Mouse (Mus musculus): ENCODE measurements around the gene Cacng4. TPM values are rescaled to one million over a fixed set of nuclear protein-coding genes. Genes with fewer than 3 reads are reported as not detected.

Gene Cacng4
- polyA plus RNA-seq, 1 experiment from 2014 or later, result 1.3 TPM

DNA sequence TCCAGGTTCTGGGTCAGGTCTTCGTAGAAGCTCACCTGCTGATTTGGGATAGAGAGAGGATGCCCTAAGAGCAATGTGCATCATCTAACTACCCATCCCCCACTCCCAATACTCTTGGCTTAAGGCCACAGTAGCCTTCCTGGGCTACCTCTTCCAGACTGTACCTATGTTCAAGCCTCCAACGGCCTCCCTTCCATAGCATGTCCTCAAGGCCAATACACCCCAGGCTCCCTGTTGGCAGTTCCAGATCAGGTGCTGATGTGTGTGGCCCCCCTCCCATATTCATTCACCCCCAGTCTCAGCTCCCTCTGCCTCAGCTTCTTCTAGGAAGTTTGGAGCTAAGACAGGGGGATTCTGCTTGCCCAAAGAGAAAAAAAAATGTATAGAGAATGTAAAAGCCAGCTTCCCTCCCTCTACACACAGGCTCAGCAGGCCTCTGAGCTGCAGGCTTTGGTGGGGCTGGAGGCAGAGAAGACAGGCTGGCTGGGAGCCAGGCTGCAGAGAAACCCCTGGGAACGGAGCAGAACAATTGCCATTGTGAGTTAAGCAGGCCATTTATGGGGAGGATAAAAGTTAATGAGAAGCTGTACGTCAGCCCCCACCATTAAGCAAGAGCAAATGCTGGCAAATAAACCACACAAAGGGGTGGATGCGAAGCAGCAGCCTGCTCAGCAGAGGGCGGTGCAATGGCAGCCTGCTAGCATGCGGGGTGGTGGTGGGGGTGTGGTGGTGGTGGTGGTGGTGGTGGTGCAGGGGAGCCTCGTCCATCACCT lies 31.5 kb downstream of the Cacng4 start:
- H3K27me3 ChIP-seq (ENCODE audit: insufficient read depth, low read length), result no peaks in the 10 kb centered on the region
- H3K9ac ChIP-seq (ENCODE audit: low read depth, low read length), result no peak overlapping the region
- H3K4me3 ChIP-seq (replicated peaks; ENCODE audit: low read depth, low read length), result no peak overlapping the region
- peak; percentile 47; the same call in 1 of the 2 replicates for TF ChIP-seq CTCF (IDR thresholded peaks at IDR 0.05; ENCODE audit: low read depth)
- DNase-seq (ENCODE audit: low spot score) (peak; percentile 37), ATAC-seq (replicated peaks; ENCODE audit: low FRiP score, low read depth) (0 out of 2 replicates have a peak, but pooled peaks have one; percentile 4)
- H3K9me3 ChIP-seq (replicated peaks; ENCODE audit: low read length), result no peaks in the 10 kb centered on the region
- 26% methylated on average over 8 of the region's 8 CpGs for WGBS
- no peak overlapping the region for H3K4me2 ChIP-seq (ENCODE audit: low read length)
- H3K36me3 ChIP-seq (ENCODE audit: insufficient read depth, low read length), result no peaks in the 10 kb centered on the region
- H3K27ac ChIP-seq, result no peak overlapping the region
- H3K4me1 ChIP-seq (replicated peaks; ENCODE audit: insufficient read depth, low read length), result no peaks in the 10 kb centered on the region

DNA sequence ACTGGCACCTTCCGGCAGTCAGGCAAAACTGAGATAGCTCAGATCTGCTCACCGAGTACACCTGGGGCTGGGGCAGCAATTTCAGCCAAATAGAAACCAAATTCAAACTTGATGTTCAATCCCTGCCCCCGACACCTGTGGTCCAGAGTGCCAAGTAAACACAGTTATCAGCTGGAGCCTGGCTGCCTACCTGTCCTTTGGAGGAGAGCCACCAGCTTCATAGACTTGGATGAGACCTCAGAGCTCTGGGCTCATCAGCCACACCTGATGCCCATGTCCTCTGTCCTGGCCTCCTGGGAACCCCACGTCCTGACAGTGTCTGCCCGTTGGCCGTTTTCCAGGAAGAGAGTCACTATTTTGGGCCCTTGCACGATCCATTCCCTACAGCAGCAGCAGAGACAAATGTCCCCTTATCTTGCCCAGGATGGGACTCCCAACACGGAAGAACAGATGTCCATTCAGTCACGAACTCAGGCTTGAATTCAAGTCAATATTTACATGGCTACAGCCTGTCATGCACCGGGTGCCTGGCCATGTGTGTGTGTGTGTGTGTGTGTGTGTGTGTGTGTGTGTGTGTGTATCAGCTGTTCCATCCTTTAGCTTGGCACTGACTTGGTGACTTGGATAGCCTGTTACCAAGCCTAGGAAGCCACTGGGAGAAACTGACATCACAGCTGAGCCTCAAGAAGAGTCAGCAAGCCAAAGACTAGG lies 32.4 kb downstream of the Cacng4 start:
- WGBS, result 74% methylated on average over 10 of the region's 10 CpGs
- Histone ChIP-seq H3K4me2 (ENCODE audit: low read length) (no peak overlapping the region), H3K36me3 (ENCODE audit: insufficient read depth, low read length) (no peaks in the 10 kb centered on the region), H3K4me3 (replicated peaks; ENCODE audit: low read depth, low read length) (no peak overlapping the region), H3K27ac (no peak overlapping the region), H3K27me3 (ENCODE audit: insufficient read depth, low read length) (no peaks in the 10 kb centered on the region), H3K4me1 (replicated peaks; ENCODE audit: insufficient read depth, low read length) (no peaks in the 10 kb centered on the region), H3K9me3 (replicated peaks; ENCODE audit: low read length) (no peaks in the 10 kb centered on the region), H3K9ac (ENCODE audit: low read depth, low read length) (no peak overlapping the region)
- ATAC-seq (replicated peaks; ENCODE audit: low FRiP score, low read depth), result no peak
- no peak for TF ChIP-seq CTCF (IDR thresholded peaks at IDR 0.05; ENCODE audit: low read depth)
- no peak for DNase-seq (ENCODE audit: low spot score)

DNA sequence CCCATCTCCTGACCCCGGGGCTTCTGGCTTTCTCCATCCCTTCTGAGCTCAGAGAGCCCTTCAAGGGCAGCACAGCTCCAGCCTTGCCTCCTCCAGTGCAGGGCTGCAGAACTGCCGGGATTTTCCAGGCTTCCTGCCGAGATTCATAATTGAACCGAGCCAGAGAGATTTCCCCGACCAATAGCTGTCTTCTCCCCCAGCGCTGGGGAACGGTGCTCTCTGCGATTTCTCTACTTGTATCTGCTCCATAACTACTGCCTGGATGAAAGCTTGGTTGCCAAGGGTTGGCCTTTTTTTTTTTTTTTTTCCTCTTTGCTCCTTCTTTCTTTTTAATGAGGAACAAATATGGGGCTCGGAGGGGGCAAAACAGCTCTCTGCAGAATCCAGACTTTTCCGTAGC lies 34.4 kb downstream of the Cacng4 start:
- no peaks in the 10 kb centered on the region for H3K4me1 ChIP-seq (replicated peaks; ENCODE audit: insufficient read depth, low read length)
- H3K9ac ChIP-seq (ENCODE audit: low read depth, low read length), result no peak overlapping the region
- H3K4me3 ChIP-seq (replicated peaks; ENCODE audit: low read depth, low read length), result no peak overlapping the region
- no peak for ATAC-seq (replicated peaks; ENCODE audit: low FRiP score, low read depth)
- no peak for TF ChIP-seq CTCF (IDR thresholded peaks at IDR 0.05; ENCODE audit: low read depth)
- no peaks in the 10 kb centered on the region for H3K27me3 ChIP-seq (ENCODE audit: insufficient read depth, low read length)
- no peak overlapping the region for H3K27ac ChIP-seq
- WGBS, result 76% methylated on average over 10 of the region's 10 CpGs
- no peaks in the 10 kb centered on the region for H3K36me3 ChIP-seq (ENCODE audit: insufficient read depth, low read length)
- no peak overlapping the region for H3K4me2 ChIP-seq (ENCODE audit: low read length)
- H3K9me3 ChIP-seq (replicated peaks; ENCODE audit: low read length), result no peaks in the 10 kb centered on the region
- DNase-seq (ENCODE audit: low spot score), result no peak

DNA sequence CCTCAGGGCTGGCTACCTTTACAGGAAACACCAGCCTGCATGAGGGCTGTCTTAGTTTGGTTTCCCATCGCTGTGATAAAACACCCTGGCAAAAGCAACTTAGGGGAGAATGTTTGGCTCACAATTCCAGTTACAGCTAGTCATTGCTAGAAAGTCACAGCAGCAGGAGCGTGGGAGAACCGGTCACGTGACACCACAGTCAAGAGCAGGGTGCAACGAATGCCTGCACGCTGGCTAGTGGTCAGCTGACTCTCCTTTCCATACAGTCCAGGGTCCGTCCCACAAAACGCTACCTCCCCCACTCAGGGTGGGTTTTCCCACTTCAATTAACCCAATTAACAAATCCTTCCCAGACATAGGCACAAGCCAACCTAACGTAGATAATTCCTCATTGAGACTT lies 34.8 kb downstream of the Cacng4 start:
- Histone ChIP-seq H3K4me3 (replicated peaks; ENCODE audit: low read depth, low read length) (no peak overlapping the region), H3K27me3 (ENCODE audit: insufficient read depth, low read length) (no peaks in the 10 kb centered on the region), H3K9me3 (replicated peaks; ENCODE audit: low read length) (no peaks in the 10 kb centered on the region), H3K9ac (ENCODE audit: low read depth, low read length) (no peak overlapping the region), H3K4me2 (ENCODE audit: low read length) (no peak overlapping the region), H3K4me1 (replicated peaks; ENCODE audit: insufficient read depth, low read length) (no peaks in the 10 kb centered on the region), H3K36me3 (ENCODE audit: insufficient read depth, low read length) (no peaks in the 10 kb centered on the region), H3K27ac (no peak overlapping the region)
- 72% methylated on average over 9 of the region's 9 CpGs for WGBS
- ATAC-seq (replicated peaks; ENCODE audit: low FRiP score, low read depth), result no peak
- DNase-seq (ENCODE audit: low spot score), result no peak
- no peak for TF ChIP-seq CTCF (IDR thresholded peaks at IDR 0.05; ENCODE audit: low read depth)

DNA sequence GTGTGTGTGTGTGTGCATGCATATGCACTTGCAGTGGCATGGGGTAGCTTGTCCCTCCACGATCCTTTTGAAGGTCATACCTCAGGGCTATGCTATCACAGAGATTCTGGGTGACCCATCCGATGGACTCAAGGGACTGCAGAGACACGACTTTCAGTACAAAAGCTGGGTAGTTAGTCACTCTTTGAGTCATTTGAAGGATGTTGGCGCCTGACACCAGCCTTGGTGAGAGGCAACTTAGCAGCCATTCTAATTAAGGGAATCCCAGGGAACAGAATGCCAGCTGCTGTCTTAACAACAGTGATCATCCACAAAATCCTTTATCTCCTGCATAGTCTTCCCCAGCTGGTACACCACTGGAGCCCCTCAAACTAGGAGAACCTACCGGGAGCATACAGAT lies 45.2 kb downstream of the Cacng4 start:
- WGBS, result 85% methylated on average over 5 of the region's 5 CpGs
- Histone ChIP-seq H3K4me2 (ENCODE audit: low read length) (no peak overlapping the region), H3K27ac (no peak overlapping the region), H3K9ac (ENCODE audit: low read depth, low read length) (no peak overlapping the region), H3K4me1 (replicated peaks; ENCODE audit: insufficient read depth, low read length) (no peaks in the 10 kb centered on the region), H3K27me3 (ENCODE audit: insufficient read depth, low read length) (no peaks in the 10 kb centered on the region), H3K9me3 (replicated peaks; ENCODE audit: low read length) (no peaks in the 10 kb centered on the region), H3K36me3 (ENCODE audit: insufficient read depth, low read length) (no peaks in the 10 kb centered on the region), H3K4me3 (replicated peaks; ENCODE audit: low read depth, low read length) (no peak overlapping the region)
- ATAC-seq (replicated peaks; ENCODE audit: low FRiP score, low read depth) (no peak), DNase-seq (ENCODE audit: low spot score) (no peak)
- TF ChIP-seq CTCF (IDR thresholded peaks at IDR 0.05; ENCODE audit: low read depth), result no peak

DNA sequence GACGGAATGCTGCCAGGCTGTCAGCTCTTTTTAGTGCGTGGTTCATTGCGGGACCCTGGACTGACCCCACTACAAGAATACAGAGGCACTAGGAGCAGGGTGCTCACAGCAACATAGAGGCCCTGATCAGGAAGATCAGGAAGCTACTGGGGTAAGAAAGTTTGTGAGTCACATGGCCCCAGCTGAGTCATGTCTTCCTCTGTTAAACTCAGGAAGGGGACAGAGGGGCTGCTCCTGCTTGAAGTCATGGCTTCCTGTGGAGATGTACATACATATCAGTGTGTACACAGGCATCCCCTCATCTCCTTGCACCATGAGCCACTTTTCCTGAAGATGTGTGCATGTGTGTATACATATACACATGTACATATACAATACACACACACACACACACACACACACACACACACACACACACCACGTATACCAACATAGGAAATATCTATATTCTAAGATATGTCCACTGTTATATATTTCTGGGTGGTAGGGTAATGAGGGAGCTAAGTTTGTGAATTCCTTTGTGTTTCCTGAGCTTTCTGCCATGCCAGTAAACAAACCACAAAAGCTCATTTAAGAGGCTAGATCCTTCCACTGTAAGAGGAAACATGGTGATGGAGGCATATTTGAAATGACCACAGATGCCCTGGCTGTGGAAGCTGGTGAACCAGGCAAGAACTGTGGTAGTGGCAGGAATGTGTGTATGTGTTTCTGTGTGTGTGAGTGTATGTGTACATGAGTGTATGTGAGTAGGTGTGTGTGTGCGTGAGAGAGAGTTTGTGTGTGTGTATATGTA lies 45.9 kb downstream of the Cacng4 start:
- no peak for TF ChIP-seq CTCF (IDR thresholded peaks at IDR 0.05; ENCODE audit: low read depth)
- no peaks in the 10 kb centered on the region for H3K27me3 ChIP-seq (ENCODE audit: insufficient read depth, low read length)
- DNase-seq (ENCODE audit: low spot score), result no peak
- 72% methylated on average over 5 of the region's 5 CpGs for WGBS
- H3K4me3 ChIP-seq (replicated peaks; ENCODE audit: low read depth, low read length), result no peak overlapping the region
- H3K9ac ChIP-seq (ENCODE audit: low read depth, low read length), result no peak overlapping the region
- no peaks in the 10 kb centered on the region for H3K36me3 ChIP-seq (ENCODE audit: insufficient read depth, low read length)
- no peak overlapping the region for H3K27ac ChIP-seq
- H3K9me3 ChIP-seq (replicated peaks; ENCODE audit: low read length), result no peaks in the 10 kb centered on the region
- H3K4me1 ChIP-seq (replicated peaks; ENCODE audit: insufficient read depth, low read length), result no peaks in the 10 kb centered on the region
- no peak overlapping the region for H3K4me2 ChIP-seq (ENCODE audit: low read length)
- no peak for ATAC-seq (replicated peaks; ENCODE audit: low FRiP score, low read depth)

Measured in kidney, postnatal 0 days (tissue).